In genomic region chr3:104274084-104274483, GRCm38 (mm10) we compare ENCODE assay signal across 21 mouse cellular contexts. TPM values are rescaled to one million over a fixed set of nuclear protein-coding genes. Genes with fewer than 3 reads are reported as not detected.
DNase-seq lines count a peak whose midpoint lies in the region; ATAC-seq and TF ChIP-seq lines count a peak whose summit lies in the region.
"Had no signal": no experiment of that assay in that cellular context is flagged by ENCODE, and none has a peak within 500 bp of the region (broad histone marks: within the 10 kb centered on the region; RNA-seq: fewer than 3 reads in every experiment).

No protein-coding gene starts in this region.

- H3K36me3 ChIP-seq in intestine, embryonic 15.5 days: no peaks in the 10 kb centered on the region
- H3K36me3 ChIP-seq in intestine, postnatal 0 days (ENCODE audit: control insufficient read depth, insufficient read depth): no peaks in the 10 kb centered on the region
- no peaks in the 10 kb centered on the region for H3K36me3 ChIP-seq in neural tube, embryonic 13.5 days
- no peaks in the 10 kb centered on the region for H3K36me3 ChIP-seq in neural tube, embryonic 15.5 days
- H3K36me3 ChIP-seq in kidney, adult 2 months (ENCODE audit: control insufficient read depth, insufficient read depth, low read length): no peaks in the 10 kb centered on the region
- H3K36me3 ChIP-seq: embryonic facial prominence, embryonic 10.5 days; embryonic facial prominence, embryonic 12.5 days; forebrain, embryonic 15.5 days had no signal

- no peaks in the 10 kb centered on the region for H3K4me1 ChIP-seq in intestine, embryonic 15.5 days (replicated peaks)
- H3K4me1 ChIP-seq in intestine, postnatal 0 days (replicated peaks; ENCODE audit: control insufficient read depth, insufficient read depth, low read length): no peaks in the 10 kb centered on the region
- peaks cover 43% of the 10 kb centered on the region for H3K4me1 ChIP-seq in neural tube, embryonic 13.5 days (replicated peaks)
- H3K4me1 ChIP-seq in neural tube, embryonic 15.5 days: peaks cover 21% of the 10 kb centered on the region
- H3K4me1 ChIP-seq in kidney, adult 2 months (ENCODE audit: control insufficient read depth, insufficient read depth, low read length): no peaks in the 10 kb centered on the region
- H3K4me1 ChIP-seq: forebrain, embryonic 15.5 days had no signal

- TF ChIP-seq CTCF in intestine, postnatal 0 days (IDR thresholded peaks at IDR 0.05; ENCODE audit: low read depth): no peak
- no peak for TF ChIP-seq CTCF in kidney, adult 2 months (conservative IDR thresholded peaks at IDR 0.05; ENCODE audit: insufficient read depth, insufficient read length, low read depth, low read length)

- H3K27me3 ChIP-seq in intestine, embryonic 15.5 days (replicated peaks): no peaks in the 10 kb centered on the region
- H3K27me3 ChIP-seq in intestine, postnatal 0 days (replicated peaks; ENCODE audit: control insufficient read depth, insufficient read depth, low read length): no peaks in the 10 kb centered on the region
- H3K27me3 ChIP-seq in neural tube, embryonic 13.5 days: no peaks in the 10 kb centered on the region
- no peaks in the 10 kb centered on the region for H3K27me3 ChIP-seq in neural tube, embryonic 15.5 days (replicated peaks)
- H3K27me3 ChIP-seq in kidney, adult 2 months (replicated peaks; ENCODE audit: control insufficient read depth, insufficient read depth, low read length): no peaks in the 10 kb centered on the region
- H3K27me3 ChIP-seq: embryonic facial prominence, embryonic 12.5 days; forebrain, embryonic 13.5 days; forebrain, embryonic 15.5 days had no signal

- no peak for DNase-seq in kidney, adult 2 months
- DNase-seq: adrenal gland, adult 2 months; adrenal gland, postnatal 10 days; adrenal gland, postnatal 25 days; cerebellum, adult 11 months; cerebellum, adult 18-20 months; cerebellum, adult 8-10 months; cerebellum, adult 9-11 months; cerebellum, postnatal 14 days; cerebellum, postnatal 36 days had no signal

- no peak overlapping the region for H3K9ac ChIP-seq in intestine, embryonic 15.5 days
- H3K9ac ChIP-seq in intestine, postnatal 0 days (ENCODE audit: low read depth, low read length): no peak overlapping the region
- H3K9ac ChIP-seq in neural tube, embryonic 13.5 days: no peak overlapping the region
- H3K9ac ChIP-seq in neural tube, embryonic 15.5 days (replicated peaks): no peak overlapping the region
- H3K9ac ChIP-seq: embryonic facial prominence, embryonic 12.5 days; forebrain, embryonic 13.5 days; forebrain, embryonic 15.5 days had no signal

- no peak overlapping the region for H3K4me3 ChIP-seq in intestine, embryonic 15.5 days (replicated peaks)
- H3K4me3 ChIP-seq in intestine, postnatal 0 days (ENCODE audit: low read depth, low read length): no peak overlapping the region
- H3K4me3 ChIP-seq in neural tube, embryonic 13.5 days: no peak overlapping the region
- H3K4me3 ChIP-seq in neural tube, embryonic 15.5 days (replicated peaks): no peak overlapping the region
- H3K4me3 ChIP-seq in kidney, adult 2 months (ENCODE audit: insufficient read depth, low read depth, low read length): no peak overlapping the region
- H3K4me3 ChIP-seq: embryonic facial prominence, embryonic 10.5 days; embryonic facial prominence, embryonic 12.5 days; forebrain, embryonic 13.5 days; forebrain, embryonic 15.5 days had no signal

- TF ChIP-seq POLR2A in kidney, adult 2 months (IDR thresholded peaks at IDR 0.05; ENCODE audit: low read depth, low read length): no peak

- no peaks in the 10 kb centered on the region for H3K9me3 ChIP-seq in intestine, embryonic 15.5 days
- no peaks in the 10 kb centered on the region for H3K9me3 ChIP-seq in intestine, postnatal 0 days (ENCODE audit: control insufficient read depth)
- no peaks in the 10 kb centered on the region for H3K9me3 ChIP-seq in neural tube, embryonic 13.5 days
- H3K9me3 ChIP-seq in neural tube, embryonic 15.5 days (replicated peaks): no peaks in the 10 kb centered on the region
- H3K9me3 ChIP-seq: embryonic facial prominence, embryonic 10.5 days; embryonic facial prominence, embryonic 12.5 days; forebrain, embryonic 13.5 days; forebrain, embryonic 15.5 days had no signal

- ATAC-seq in intestine, embryonic 15.5 days: 0 out of 2 replicates have a peak, but pooled peaks have one; percentile 23
- ATAC-seq in intestine, postnatal 0 days: no peak
- ATAC-seq in neural tube, embryonic 13.5 days (ENCODE audit: low read depth): no peak
- ATAC-seq in neural tube, embryonic 15.5 days (ENCODE audit: low FRiP score): no peak
- peak; percentile 85 for ATAC-seq in granulocyte monocyte progenitor cell, adult 5-6 weeks (replicated peaks; ENCODE audit: poor library complexity, severe bottlenecking)
- ATAC-seq in megakaryocyte progenitor cell, adult 5-6 weeks (replicated peaks; ENCODE audit: poor library complexity): peak; percentile 54
- no peak for ATAC-seq in frontal cortex, adult (ENCODE audit: low TSS enrichment)
- ATAC-seq: forebrain, embryonic 13.5 days; forebrain, embryonic 15.5 days had no signal

- H3K4me2 ChIP-seq in intestine, embryonic 15.5 days (replicated peaks): no peak overlapping the region
- no peak overlapping the region for H3K4me2 ChIP-seq in intestine, postnatal 0 days (replicated peaks; ENCODE audit: low read depth)
- H3K4me2 ChIP-seq in neural tube, embryonic 13.5 days: no peak overlapping the region
- no peak overlapping the region for H3K4me2 ChIP-seq in neural tube, embryonic 15.5 days
- H3K4me2 ChIP-seq: embryonic facial prominence, embryonic 12.5 days; forebrain, embryonic 13.5 days; forebrain, embryonic 15.5 days had no signal

- no peak overlapping the region for H3K27ac ChIP-seq in intestine, embryonic 15.5 days
- H3K27ac ChIP-seq in intestine, postnatal 0 days (ENCODE audit: low read depth, low read length): no peak overlapping the region
- 0 out of 2 replicates have a peak overlapping the region, but pooled peaks have one; percentile 28 for H3K27ac ChIP-seq in neural tube, embryonic 13.5 days (replicated peaks)
- H3K27ac ChIP-seq in neural tube, embryonic 15.5 days (replicated peaks): no peak overlapping the region
- no peak overlapping the region for H3K27ac ChIP-seq in kidney, adult 2 months (ENCODE audit: insufficient read depth, low read depth, low read length)
- H3K27ac ChIP-seq: embryonic facial prominence, embryonic 10.5 days; embryonic facial prominence, embryonic 12.5 days; forebrain, embryonic 13.5 days; forebrain, embryonic 15.5 days had no signal

RNA-seq across cellular contexts. Expression of gene Magi3, which starts 53.9 kb away (rescaled TPM):
- polyA plus RNA-seq in intestine, embryonic 15.5 days (2015; fragmentation: Nextera tagmentation; extraction: Ambion mirVana): 7.5 and 7.9 TPM in 2 replicates
- 4.6 and 4.9 TPM in 2 replicates for polyA plus RNA-seq in intestine, postnatal 0 days (2015; fragmentation: Nextera tagmentation; extraction: Ambion mirVana)
- 6.8 and 8.6 TPM in 2 replicates for polyA plus RNA-seq in neural tube, embryonic 13.5 days (2015; fragmentation: Nextera tagmentation; extraction: Ambion mirVana)
- 6.2 and 6.7 TPM in 2 replicates for polyA plus RNA-seq in neural tube, embryonic 15.5 days (2015; fragmentation: Nextera tagmentation; extraction: Ambion mirVana)
- total RNA-seq in granulocyte monocyte progenitor cell, adult 5-6 weeks (2014; fragmentation: Nextera tagmentation): 3.4 and 5.7 TPM in 2 replicates
- 8.6 and 9.1 TPM in 2 replicates for total RNA-seq in granulocyte monocyte progenitor cell, adult 5-6 weeks (2017)
- total RNA-seq in megakaryocyte progenitor cell, adult 5-6 weeks (2015): 4.4 and 4.7 TPM in 2 replicates
- 9.8 and 10.3 TPM in 2 replicates for total RNA-seq in megakaryocyte progenitor cell, adult 5-6 weeks (2017)
- 4.4 and 4.9 TPM in 2 replicates for polyA plus RNA-seq in kidney, adult 2 months (2012; rRNA removed)

Comparison
In these comparisons a context has a peak if more than half of its experiments do, and no peak if none do; other contexts are left out.
1. ATAC-seq: peak in intestine, embryonic 15.5 days (single experiment), granulocyte monocyte progenitor cell, adult 5-6 weeks (single experiment) and megakaryocyte progenitor cell, adult 5-6 weeks (single experiment); none in intestine, postnatal 0 days (single experiment), neural tube, embryonic 13.5 days (single experiment), neural tube, embryonic 15.5 days (single experiment) and frontal cortex, adult (single experiment).